Mouse (Mus musculus): ENCODE results near the gene Relt.

DNA sequence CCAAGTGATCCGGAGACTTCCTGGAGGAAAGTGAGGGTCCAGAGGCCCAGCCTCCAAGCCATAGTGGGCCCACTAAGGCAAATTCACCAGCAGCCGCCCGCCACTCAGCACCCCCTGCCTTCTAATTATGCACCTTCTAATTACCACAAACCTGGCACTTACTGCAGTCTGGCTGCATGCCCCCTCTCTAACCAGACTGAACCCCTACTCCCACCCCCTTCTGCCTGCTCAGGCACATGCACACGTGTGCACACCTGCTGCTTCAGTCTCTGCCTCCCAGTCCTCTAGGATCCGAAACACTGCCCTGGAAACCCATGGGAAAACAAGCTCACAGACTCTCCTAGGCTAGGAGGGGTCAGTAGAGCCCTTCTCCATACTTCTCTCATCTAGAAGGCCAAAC is 8.4 kb downstream of the Relt start:
- TF ChIP-seq CTCF (IDR thresholded peaks at IDR 0.05; ENCODE audit: extremely low read depth, insufficient read depth, insufficient read length, insufficient replicate concordance) (no peak), POLR2A (IDR thresholded peaks at IDR 0.05; ENCODE audit: low read depth, low read length) (no peak)
